Mouse (Mus musculus) testis, adult 2 months (tissue): ENCODE data around the gene Itpr3. TPM values are rescaled to one million over a fixed set of nuclear protein-coding genes. Genes with fewer than 3 reads are reported as not detected.

Experiments
- H3K27ac ChIP-seq: fragments of 200-500 bp; 2 replicates; pipeline ENCODE4 v1.5.1; 2012; ENCODE audit warnings: low read depth, low read length; ENCODE audit not compliant: control insufficient read depth, insufficient read depth
- H3K27me3 ChIP-seq: fragments of 200-500 bp; 2 replicates; pipeline ENCODE4 v1.6.1; 2012; ENCODE audit warnings: mild to moderate bottlenecking, low read length, moderate library complexity; ENCODE audit not compliant: control insufficient read depth, insufficient read depth
- H3K36me3 ChIP-seq: fragments of 200-500 bp; 2 replicates; pipeline ENCODE4 v1.6.1; 2012; ENCODE audit warnings: mild to moderate bottlenecking, low read length; ENCODE audit not compliant: control insufficient read depth, insufficient read depth
- H3K4me1 ChIP-seq: fragments of 200-500 bp; 2 replicates; pipeline ENCODE4 v1.6.1; 2012; ENCODE audit warnings: low read length; ENCODE audit not compliant: control insufficient read depth, insufficient read depth
- H3K4me3 ChIP-seq: fragments of 200-500 bp; 2 replicates; pipeline ENCODE4 v1.5.1; 2012; ENCODE audit warnings: low read depth, mild to moderate bottlenecking, low read length, moderate library complexity, mixed read lengths; ENCODE audit not compliant: control insufficient read depth
- CTCF ChIP-seq: fragments of 200-500 bp; IDR thresholded peaks from 2 replicates; pipeline ENCODE4 v1.5.1; 2012; ENCODE audit warnings: low read depth, mild to moderate bottlenecking, inconsistent platforms, low read length, moderate library complexity; ENCODE audit not compliant: control insufficient read depth, insufficient read depth, insufficient replicate concordance
- POLR2A ChIP-seq: fragments of 200-500 bp; IDR thresholded peaks from 2 replicates; pipeline ENCODE4 v1.6.1; 2012; ENCODE audit warnings: low read depth, mild to moderate bottlenecking, inconsistent platforms, low read length, moderate library complexity; ENCODE audit not compliant: control insufficient read depth
- polyA plus RNA-seq: library from polyadenylated mRNA; depleted of rRNA; stranded (reverse); fragments of >200 nt; gene quantifications from 2 replicates; pipeline ENCODE4 v1.2.3, GENCODE M21; 2012

Gene Itpr3
- polyA plus RNA-seq, 1 experiment, result 32.7 TPM

DNA sequence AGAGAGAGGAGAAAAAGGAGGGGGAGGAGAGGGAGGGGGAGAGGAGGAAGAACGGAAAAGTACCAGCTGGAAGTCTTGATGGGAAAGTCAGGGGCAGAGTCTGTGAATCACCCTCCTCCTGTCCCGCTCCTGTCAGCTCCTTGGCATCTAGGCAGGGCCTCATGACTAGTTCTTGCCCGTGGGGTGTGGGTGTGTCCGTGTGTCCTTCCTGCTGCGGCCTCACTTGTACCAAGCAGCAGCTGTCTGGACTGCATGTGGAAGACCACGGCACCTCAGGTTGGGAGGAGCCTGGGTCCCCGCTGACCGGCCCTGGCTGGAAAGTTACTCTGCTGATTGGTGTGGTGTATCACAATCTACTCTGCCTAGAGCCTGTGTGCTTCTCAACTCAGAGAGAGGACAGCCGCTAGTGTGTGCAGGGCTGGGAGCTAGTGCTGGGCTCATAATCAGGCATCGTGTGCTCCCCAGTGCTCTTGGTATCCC is 84.9 kb downstream of the Itpr3 start:
- Histone ChIP-seq H3K36me3 (no peaks in the 10 kb centered on the region), H3K4me3 (no peak overlapping the region), H3K4me1 (peaks cover 2% of the 10 kb centered on the region; the same call in 1 of the 2 replicates), H3K27ac (no peak overlapping the region), H3K27me3 (no peaks in the 10 kb centered on the region)
- TF ChIP-seq POLR2A (no peak), CTCF (no peak)

DNA sequence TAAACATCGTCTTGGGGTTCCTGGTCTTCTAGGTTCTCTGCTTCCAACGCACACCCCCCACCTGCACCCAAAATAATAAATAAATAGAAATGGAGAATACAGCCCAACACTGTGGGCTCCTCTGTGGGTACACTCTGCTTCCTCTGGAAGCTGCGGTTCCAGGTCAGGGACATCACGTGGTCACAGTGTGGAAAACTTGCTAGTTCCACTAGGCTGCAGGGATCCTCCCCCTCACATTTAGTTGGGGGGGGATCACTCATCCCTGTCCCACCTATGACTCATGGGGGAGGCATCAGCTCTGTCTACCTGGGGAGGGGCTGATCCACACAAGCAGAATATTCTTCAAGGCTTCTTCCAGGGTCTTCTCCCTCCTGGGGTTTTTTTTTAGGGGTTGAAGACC is 87.0 kb downstream of the Itpr3 start:
- Histone ChIP-seq H3K27me3 (no peaks in the 10 kb centered on the region), H3K4me1 (peaks cover 2% of the 10 kb centered on the region; the same call in 1 of the 2 replicates), H3K36me3 (no peaks in the 10 kb centered on the region), H3K4me3 (no peak overlapping the region), H3K27ac (no peak overlapping the region)
- no peak for TF ChIP-seq CTCF
- TF ChIP-seq POLR2A, result no peak

DNA sequence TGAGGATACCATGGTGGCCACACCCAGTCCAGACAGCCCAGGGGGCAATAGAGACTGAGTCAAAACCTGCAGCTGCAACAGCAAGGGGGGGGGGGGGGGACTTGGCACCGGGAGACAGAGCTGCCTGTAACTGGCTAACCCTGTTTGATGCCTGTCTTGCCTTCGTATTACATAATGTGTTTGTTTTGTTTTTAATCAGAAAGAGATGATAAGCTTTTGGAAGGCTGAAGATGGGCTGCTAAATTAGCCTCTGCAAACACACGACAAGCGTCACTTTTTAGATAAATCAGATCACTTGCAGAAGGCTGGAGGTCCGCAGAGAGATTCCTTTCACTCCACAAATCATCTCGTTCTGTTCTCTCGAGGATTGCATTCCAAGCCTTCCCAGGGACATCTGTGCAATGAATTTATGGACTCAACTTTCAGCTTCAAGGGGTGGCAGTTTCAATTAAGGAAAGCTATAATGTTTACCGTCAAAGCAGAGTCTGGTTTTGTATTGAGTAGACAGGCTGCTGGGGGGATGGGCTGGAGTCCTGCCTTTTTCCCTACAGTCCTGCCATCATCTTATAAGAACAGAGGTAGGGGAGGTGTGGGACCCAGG is 89.3 kb downstream of the Itpr3 start:
- Histone ChIP-seq H3K4me1 (peaks cover 7% of the 10 kb centered on the region), H3K27me3 (no peaks in the 10 kb centered on the region), H3K27ac (no peak overlapping the region), H3K4me3 (no peak overlapping the region), H3K36me3 (no peaks in the 10 kb centered on the region)
- TF ChIP-seq POLR2A (no peak), CTCF (no peak)

DNA sequence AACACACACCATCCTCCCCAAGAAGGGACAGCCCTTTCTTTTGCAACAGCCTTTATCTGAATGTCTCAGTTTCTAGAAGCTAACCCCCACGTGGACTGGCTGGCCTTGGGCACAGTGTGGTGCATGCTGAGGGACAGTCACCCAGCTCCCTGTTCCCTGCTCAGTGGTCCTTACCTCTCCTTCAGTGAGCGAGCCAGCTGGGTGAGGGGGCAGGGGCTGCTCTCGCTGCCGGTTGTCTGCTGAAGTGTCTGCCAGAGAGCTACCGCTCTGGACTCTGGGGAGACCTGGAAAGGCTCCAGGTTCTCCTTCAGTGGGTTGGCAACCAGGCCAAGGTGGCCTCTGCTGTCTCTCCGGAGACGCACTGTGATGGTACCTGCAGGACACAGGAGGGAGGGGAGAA is 93.8 kb downstream of the Itpr3 start:
- TF ChIP-seq CTCF, result no peak
- no peak for TF ChIP-seq POLR2A
- Histone ChIP-seq H3K4me3 (no peak overlapping the region), H3K4me1 (peaks cover 9% of the 10 kb centered on the region), H3K36me3 (no peaks in the 10 kb centered on the region), H3K27ac (no peak overlapping the region), H3K27me3 (no peaks in the 10 kb centered on the region)

DNA sequence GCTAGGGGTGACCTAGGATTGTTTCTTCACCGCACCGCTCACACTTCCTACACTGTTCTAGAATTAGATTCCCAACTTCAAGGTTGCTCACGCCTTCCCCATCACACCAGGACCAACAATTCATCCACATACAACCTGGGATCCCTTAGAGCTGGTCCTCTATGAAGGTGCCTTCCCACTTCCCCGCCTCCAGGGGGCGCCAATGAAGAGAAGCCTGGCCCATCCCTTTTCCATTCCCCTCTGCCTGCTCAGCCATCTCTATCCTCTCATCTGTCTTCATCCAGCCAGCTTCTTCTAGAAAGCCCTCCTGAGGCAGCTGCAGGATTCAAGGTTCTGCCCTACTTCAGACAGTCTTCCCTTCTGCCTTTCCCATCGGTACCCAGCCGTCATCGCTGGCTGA is 94.3 kb downstream of the Itpr3 start:
- Histone ChIP-seq H3K27ac (no peak overlapping the region), H3K36me3 (no peaks in the 10 kb centered on the region), H3K4me3 (no peak overlapping the region), H3K27me3 (no peaks in the 10 kb centered on the region), H3K4me1 (peaks cover 9% of the 10 kb centered on the region)
- TF ChIP-seq POLR2A (no peak), CTCF (peak; percentile 72; the same call in 1 of the 2 replicates)

DNA sequence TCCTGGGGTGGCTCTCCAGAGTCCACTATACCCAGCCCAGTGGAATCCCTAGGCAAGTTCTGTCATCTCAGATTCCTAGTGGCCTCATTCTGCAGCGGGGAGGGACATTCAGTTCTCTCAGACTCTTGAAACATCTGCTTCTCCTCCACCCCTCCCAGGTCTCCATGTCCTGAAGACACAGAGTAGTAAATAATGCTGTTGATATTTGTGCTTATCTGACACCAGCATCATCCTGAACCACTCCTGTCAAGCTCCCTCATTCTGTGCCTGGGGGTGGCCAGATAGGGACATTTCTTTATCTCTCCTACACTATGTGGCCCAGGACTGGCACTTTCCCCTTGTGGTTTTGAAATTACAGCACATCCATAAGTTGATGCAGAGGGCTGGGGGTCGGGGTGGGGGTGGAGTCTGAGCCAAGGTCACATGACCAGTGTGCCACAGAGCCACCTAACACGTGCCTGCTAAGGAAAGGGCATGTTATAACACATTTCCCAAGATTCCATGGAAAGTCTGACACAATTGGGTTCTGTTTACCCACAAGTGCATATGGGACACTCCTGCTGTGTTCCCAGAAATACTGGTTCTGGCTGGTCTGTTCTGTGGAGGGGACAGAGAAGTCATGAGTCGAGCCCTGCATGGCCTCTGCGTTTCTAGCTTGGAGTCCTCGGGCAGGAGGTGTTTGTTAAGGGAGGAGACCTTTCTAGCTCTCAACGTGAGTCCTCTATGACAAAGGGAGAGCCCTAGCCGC is 96.0 kb downstream of the Itpr3 start:
- H3K27me3 ChIP-seq, result no peaks in the 10 kb centered on the region
- H3K36me3 ChIP-seq, result no peaks in the 10 kb centered on the region
- peak overlapping the region; percentile 5; the same call in 1 of the 2 replicates for H3K27ac ChIP-seq
- H3K4me1 ChIP-seq, result peaks cover 9% of the 10 kb centered on the region
- no peak overlapping the region for H3K4me3 ChIP-seq
- TF ChIP-seq CTCF, result no peak
- no peak for TF ChIP-seq POLR2A

DNA sequence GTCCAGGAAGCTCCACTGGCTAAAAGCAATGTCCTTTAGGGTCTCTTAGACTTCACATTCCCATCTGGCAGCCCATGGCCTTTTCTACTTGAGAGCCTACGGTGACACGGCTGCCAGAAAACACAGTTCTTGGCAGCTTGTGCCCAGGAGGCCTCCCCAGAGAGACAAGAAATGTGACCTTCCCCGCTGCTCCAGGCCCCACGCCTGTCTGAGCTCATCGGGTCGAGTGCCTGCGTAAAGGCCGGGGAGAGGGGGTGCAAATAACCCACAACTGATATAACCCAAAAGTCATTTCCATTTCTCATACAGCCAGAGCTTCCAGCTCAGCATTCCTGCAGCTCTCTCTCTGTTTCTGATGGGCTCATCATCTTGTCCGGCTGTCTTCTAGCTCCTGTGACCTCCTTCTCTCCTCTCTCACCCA is 96.7 kb downstream of the Itpr3 start:
- peak overlapping the region; percentile 5 for H3K27ac ChIP-seq
- H3K27me3 ChIP-seq, result no peaks in the 10 kb centered on the region
- peaks cover 9% of the 10 kb centered on the region for H3K4me1 ChIP-seq
- no peaks in the 10 kb centered on the region for H3K36me3 ChIP-seq
- no peak for TF ChIP-seq CTCF
- no peak for TF ChIP-seq POLR2A
- no peak overlapping the region for H3K4me3 ChIP-seq
